Mouse (Mus musculus) thymus, adult 2 months (tissue): ENCODE data around the gene Fbxw9. TPM values are rescaled to one million over a fixed set of nuclear protein-coding genes. Genes with fewer than 3 reads are reported as not detected.

ENCODE experiments used
- DNase-seq: peaks from one replicate; pipeline ENCODE4 v3.0.0; 2021
- H3K27ac ChIP-seq: fragments of 200-500 bp; 2 replicates; pipeline ENCODE4 v1.5.1; 2012; ENCODE audit warnings: low read length, control low read depth; ENCODE audit not compliant: control insufficient read depth, insufficient read depth
- H3K27me3 ChIP-seq: fragments of 200-500 bp; 2 replicates; pipeline ENCODE4 v1.6.1; 2012; ENCODE audit warnings: mild to moderate bottlenecking, low read length, moderate library complexity, mixed read lengths; ENCODE audit not compliant: control insufficient read depth, insufficient read depth
- H3K36me3 ChIP-seq: fragments of 200-500 bp; 2 replicates; pipeline ENCODE4 v1.6.1; 2012; ENCODE audit warnings: mild to moderate bottlenecking, low read length, moderate library complexity; ENCODE audit not compliant: control insufficient read depth, insufficient read depth
- H3K4me1 ChIP-seq: fragments of 200-500 bp; replicated peaks from 2 replicates; pipeline ENCODE4 v1.6.1; 2012; ENCODE audit warnings: low read length; ENCODE audit not compliant: control insufficient read depth, insufficient read depth
- H3K4me3 ChIP-seq: fragments of 200-500 bp; 2 replicates; pipeline ENCODE4 v1.5.1; 2012; ENCODE audit warnings: mild to moderate bottlenecking, low read length, control low read depth, moderate library complexity; ENCODE audit not compliant: control insufficient read depth, insufficient read depth
- CTCF ChIP-seq: fragments of 200-500 bp; IDR thresholded peaks from 2 replicates; pipeline ENCODE4 v1.5.1; 2012; ENCODE audit warnings: mild to moderate bottlenecking, control low read depth, low read length, moderate library complexity, borderline replicate concordance; ENCODE audit not compliant: control insufficient read depth, poor library complexity, insufficient read depth; ENCODE audit errors: extremely low read depth
- POLR2A ChIP-seq: fragments of 200-500 bp; IDR thresholded peaks from 2 replicates; pipeline ENCODE4 v1.6.1; 2012; ENCODE audit warnings: mild to moderate bottlenecking, low read length, control low read depth, moderate library complexity; ENCODE audit not compliant: control insufficient read depth, poor library complexity, insufficient read depth; ENCODE audit errors: extremely low read depth
- WGBS: fragments of 180-500 bp; shearing (Covaris S2); methylation state at CpG from one replicate; pipeline ENCODE4 v1.1.7; 2018; 5-methylcytosine and 5-hydroxymethylcytosine counted together
- polyA plus RNA-seq: library from polyadenylated mRNA; depleted of rRNA; stranded (reverse); fragments of >200 nt; gene quantifications from 2 replicates; pipeline ENCODE4 v1.2.3, GENCODE M21; 2012; rRNA removed

Gene Fbxw9
- polyA plus RNA-seq, 1 experiment: 29.3 TPM

GRCm38 (mm10) chr8:85100076-85100665 lies 40.3 kb downstream of the Fbxw9 start:
- H3K27me3 ChIP-seq: no peaks in the 10 kb centered on the region

DNA sequence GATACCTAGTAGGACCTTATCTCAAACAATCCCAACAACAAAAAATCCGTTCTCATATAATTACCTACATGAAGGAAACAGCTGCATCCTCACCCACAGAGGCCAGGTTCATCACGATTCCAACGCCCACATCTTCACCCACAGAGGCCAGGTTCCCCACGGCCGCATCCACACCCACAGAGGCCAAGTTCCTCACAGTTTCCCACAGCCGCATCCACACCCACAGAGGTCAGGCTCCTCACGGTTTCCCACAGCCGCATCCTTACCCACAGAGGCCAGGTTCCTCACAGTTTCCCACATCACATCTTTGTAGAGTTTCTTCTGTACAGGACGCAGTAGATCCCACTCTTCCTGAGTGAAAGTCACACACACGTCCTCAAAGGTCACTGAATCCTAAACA lies 53.4 kb downstream of the Fbxw9 start:
- no peak for DNase-seq
- Histone ChIP-seq H3K27me3 (no peaks in the 10 kb centered on the region), H3K36me3 (no peaks in the 10 kb centered on the region), H3K4me3 (no peak overlapping the region), H3K4me1 (no peaks in the 10 kb centered on the region), H3K27ac (no peak overlapping the region)
- TF ChIP-seq CTCF (no peak), POLR2A (no peak)
- 76% methylated on average over 10 of the region's 10 CpGs for WGBS

More at GRCm38 (mm10) chr8:85100076-85100665, 40.3 kb downstream of the Fbxw9 start:
- Histone ChIP-seq H3K36me3 (peaks cover 29% of the 10 kb centered on the region), H3K4me1 (0 out of 2 replicates have a peak, but pooled peaks cover 2% of the 10 kb centered on the region), H3K4me3 (no peak overlapping the region), H3K27ac (no peak overlapping the region)
- TF ChIP-seq POLR2A (no peak), CTCF (no peak)
- no peak for DNase-seq
- WGBS: 72% methylated on average over 4 of the region's 4 CpGs

DNA sequence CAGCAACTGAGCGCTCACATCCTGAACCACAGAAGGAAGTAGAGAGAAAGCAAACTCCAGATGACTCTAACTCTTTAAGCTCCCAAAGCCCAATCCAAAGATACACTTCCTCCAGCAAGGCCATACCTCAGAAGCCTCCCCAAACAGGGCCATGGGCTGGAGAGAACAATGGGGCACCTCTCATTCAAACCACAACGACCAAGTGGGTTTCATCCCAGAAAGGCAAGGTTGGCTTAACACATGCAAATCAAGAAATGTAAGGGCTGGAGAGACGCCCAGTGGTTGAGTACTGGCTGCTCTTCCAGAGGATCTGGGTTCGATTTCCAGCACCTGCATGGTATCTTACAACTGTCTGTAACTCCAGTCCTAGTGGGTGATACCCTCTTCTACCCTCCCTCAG lies 55.6 kb downstream of the Fbxw9 start:
- whole genome bisulfite sequencing: 68% methylated on average over 4 of the region's 4 CpGs
- Histone ChIP-seq H3K36me3 (no peaks in the 10 kb centered on the region), H3K27ac (no peak overlapping the region), H3K4me1 (no peaks in the 10 kb centered on the region; the same call in 1 of the 2 replicates), H3K4me3 (no peak overlapping the region), H3K27me3 (no peaks in the 10 kb centered on the region)
- no peak for DNase-seq
- TF ChIP-seq CTCF (no peak), POLR2A (no peak)

Other genes starting within 250 kb of the Fbxw9 start
- 2.2 TPM in 2 replicates for gene Dand5, start 237.2 kb upstream of the Fbxw9 start, polyA plus RNA-seq
- 52.9 and 60.6 TPM in 2 replicates for gene Gadd45gip1, start 228.5 kb upstream of the Fbxw9 start, polyA plus RNA-seq
- 109 and 117 TPM in 2 replicates for gene Rad23a, start 219.4 kb upstream of the Fbxw9 start, polyA plus RNA-seq
- gene Calr, start 213.1 kb upstream of the Fbxw9 start, polyA plus RNA-seq: 182 and 186 TPM in 2 replicates
- gene Farsa, start 203.1 kb upstream of the Fbxw9 start, polyA plus RNA-seq: 93.5 and 103 TPM in 2 replicates
- 9.4 and 11.6 TPM in 2 replicates for gene Syce2, start 187.9 kb upstream of the Fbxw9 start, polyA plus RNA-seq
- 78.7 and 85.2 TPM in 2 replicates for gene Gcdh, start 166.1 kb upstream of the Fbxw9 start, polyA plus RNA-seq
- gene Klf1, start 158.1 kb upstream of the Fbxw9 start, polyA plus RNA-seq: 0.13 and 0.23 TPM in 2 replicates
- gene Dnase2a, start 151.5 kb upstream of the Fbxw9 start, polyA plus RNA-seq: 16.4 and 23.8 TPM in 2 replicates
- 0.35 and 0.36 TPM in 2 replicates for gene Mast1, start 122.7 kb upstream of the Fbxw9 start, polyA plus RNA-seq
- 0.13 and 0.17 TPM in 2 replicates for gene Rtbdn, start 113.1 kb upstream of the Fbxw9 start, polyA plus RNA-seq
- 4.3 TPM in 1 of 2 replicates, not detected in the other for gene Gm49661, start 90.6 kb upstream of the Fbxw9 start, polyA plus RNA-seq
- 162 and 183 TPM in 2 replicates for gene Prdx2, start 90.5 kb upstream of the Fbxw9 start, polyA plus RNA-seq
- gene Rnaseh2a, start 90.3 kb upstream of the Fbxw9 start, polyA plus RNA-seq: 69.4 and 76.1 TPM in 2 replicates
- gene Junb, start 81.3 kb upstream of the Fbxw9 start, polyA plus RNA-seq: 125 and 128 TPM in 2 replicates
- gene Hook2, start 69.5 kb upstream of the Fbxw9 start, polyA plus RNA-seq: 7.2 and 7.4 TPM in 2 replicates
- gene Best2, start 45.5 kb upstream of the Fbxw9 start, polyA plus RNA-seq: 0.66 and 0.67 TPM in 2 replicates
- gene Asna1, start 34.8 kb upstream of the Fbxw9 start, polyA plus RNA-seq: 139 and 152 TPM in 2 replicates
- gene Trir, start 33.2 kb upstream of the Fbxw9 start, polyA plus RNA-seq: 172 and 173 TPM in 2 replicates
- 138 and 144 TPM in 2 replicates for gene Tnpo2, start 23.1 kb upstream of the Fbxw9 start, polyA plus RNA-seq
- 1.4 TPM in 1 of 2 replicates, not detected in the other for gene Gm5741, start 7.9 kb downstream of the Fbxw9 start, polyA plus RNA-seq
- gene Dhps, start 11.7 kb downstream of the Fbxw9 start, polyA plus RNA-seq: 105 TPM in 2 replicates
- gene Wdr83os, start 20.7 kb downstream of the Fbxw9 start, polyA plus RNA-seq: 123 and 141 TPM in 2 replicates
- gene Wdr83, start 21.3 kb downstream of the Fbxw9 start, polyA plus RNA-seq: 51.9 and 56.3 TPM in 2 replicates
- 191 and 210 TPM in 2 replicates for gene Man2b1, start 23.2 kb downstream of the Fbxw9 start, polyA plus RNA-seq
- gene Zfp791, start 63.0 kb downstream of the Fbxw9 start, polyA plus RNA-seq: 0.12 and 0.22 TPM in 2 replicates
- not detected in 2 replicates for gene Cks1brt, start 91.9 kb downstream of the Fbxw9 start, polyA plus RNA-seq
- not detected in 2 replicates for gene Olfr371, start 165.9 kb downstream of the Fbxw9 start, polyA plus RNA-seq
- 29.0 and 32.1 TPM in 2 replicates for gene Orc6, start 239.6 kb downstream of the Fbxw9 start, polyA plus RNA-seq
- gene Vps35, start 239.7 kb downstream of the Fbxw9 start, polyA plus RNA-seq: 14.1 and 15.7 TPM in 2 replicates